8 mouse cellular contexts compared by ENCODE assay signal in the genomic region with DNA sequence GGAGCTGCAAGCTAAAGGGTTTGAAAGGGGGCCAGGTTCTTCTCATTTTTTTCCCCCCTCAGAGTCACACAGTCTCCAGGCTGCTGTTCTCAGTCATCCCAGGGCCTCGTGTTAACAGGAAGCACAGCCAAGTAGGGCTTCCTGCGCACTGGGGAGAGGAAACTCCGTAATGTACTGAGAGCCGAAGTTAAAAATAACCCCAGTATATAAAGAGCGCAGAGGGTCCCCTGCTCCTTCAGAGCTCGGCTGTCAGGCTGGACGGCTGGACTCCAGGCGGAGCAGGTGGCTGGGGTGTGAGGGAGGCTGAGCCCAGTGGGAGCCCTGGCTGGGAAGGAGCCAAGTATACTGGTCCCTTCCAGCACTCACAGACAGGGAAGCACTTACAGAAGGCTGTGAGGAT. TPM values are rescaled to one million over a fixed set of nuclear protein-coding genes. Genes with fewer than 3 reads are reported as not detected.
A peak's percentile ranks its signal among the peaks of the same experiment; 100 is the strongest.
DNase-seq lines count a peak whose midpoint lies in the region; ATAC-seq and TF ChIP-seq lines count a peak whose summit lies in the region.

No protein-coding gene starts in this region.

- H3K9me3 ChIP-seq in heart, embryonic 16.5 days (replicated peaks; ENCODE audit: control insufficient read depth, low read length) = no peaks in the 10 kb centered on the region
- no peaks in the 10 kb centered on the region for H3K9me3 ChIP-seq in liver, postnatal 0 days (ENCODE audit: low read length)

- ATAC-seq in heart, embryonic 16.5 days (replicated peaks; ENCODE audit: extremely low read depth, insufficient read depth, low FRiP score) = peak; percentile 97
- ATAC-seq in liver, postnatal 0 days = peak; percentile 85
- ATAC-seq in erythroblast, adult 5-6 weeks (replicated peaks; ENCODE audit: low FRiP score, poor library complexity, severe bottlenecking) = no peak

- H3K27ac ChIP-seq in heart, embryonic 16.5 days (ENCODE audit: low read length) = peak overlapping the region; percentile 90
- H3K27ac ChIP-seq in layer of hippocampus, adult 2 months = peak overlapping the region; percentile 76
- H3K27ac ChIP-seq in liver, postnatal 0 days (ENCODE audit: low read depth) = peak overlapping the region; percentile 81

- H3K4me2 ChIP-seq in heart, embryonic 16.5 days (ENCODE audit: low read depth, low read length) = 0 out of 2 replicates have a peak overlapping the region, but pooled peaks have one; percentile 18
- peak overlapping the region; percentile 19; the same call in 1 of the 2 replicates for H3K4me2 ChIP-seq in liver, postnatal 0 days (ENCODE audit: low read depth, low read length)

- H3K36me3 ChIP-seq in heart, embryonic 16.5 days (ENCODE audit: control insufficient read depth, insufficient read depth) = no peaks in the 10 kb centered on the region
- no peaks in the 10 kb centered on the region for H3K36me3 ChIP-seq in liver, postnatal 0 days (replicated peaks; ENCODE audit: insufficient read depth, low read length)

- no peak for TF ChIP-seq CTCF in layer of hippocampus, adult 2 months (conservative IDR thresholded peaks at IDR 0.05)
- TF ChIP-seq CTCF in liver, postnatal 0 days (IDR thresholded peaks at IDR 0.05; ENCODE audit: low read depth) = no peak

- peak; percentile 74; the same call in 1 of the 2 replicates for TF ChIP-seq EP300 in liver, postnatal 0 days (IDR thresholded peaks at IDR 0.05; ENCODE audit: low read depth)

- DNase-seq in CD8-positive naive resting alpha-beta T cell, adult 2 months (ENCODE audit: low read depth in 2 of 2, low spot score in 2 of 2) = peak; percentile 64 to 66
- DNase-seq in adrenal gland, postnatal 14 days = peak; percentile 84
- peak; percentile 91 for DNase-seq in fibroblast of lung, adult 2 months (ENCODE audit: low read depth)
- DNase-seq in layer of hippocampus, adult 2 months (ENCODE audit: low spot score in 2 of 2) = peak; percentile 29 to 63
- DNase-seq in liver, postnatal 0 days = peak; percentile 43
- DNase-seq in ovary, postnatal 36 days (ENCODE audit: low spot score) = peak; percentile 49

- H3K4me1 ChIP-seq in heart, embryonic 16.5 days (ENCODE audit: control insufficient read depth, insufficient read depth, low read length) = peaks cover 20% of the 10 kb centered on the region
- H3K4me1 ChIP-seq in liver, postnatal 0 days (ENCODE audit: insufficient read depth) = peaks cover 14% of the 10 kb centered on the region

- H3K27me3 ChIP-seq in heart, embryonic 16.5 days (ENCODE audit: control insufficient read depth, insufficient read depth, low read length) = no peaks in the 10 kb centered on the region
- no peaks in the 10 kb centered on the region for H3K27me3 ChIP-seq in liver, postnatal 0 days (ENCODE audit: insufficient read depth, low read length)

- no peak overlapping the region for H3K4me3 ChIP-seq in heart, embryonic 16.5 days (ENCODE audit: low read length)
- H3K4me3 ChIP-seq in layer of hippocampus, adult 2 months = no peak overlapping the region
- H3K4me3 ChIP-seq in liver, postnatal 0 days (ENCODE audit: low read depth, low read length) = no peak overlapping the region

- H3K9ac ChIP-seq in heart, embryonic 16.5 days (ENCODE audit: low read length) = peak overlapping the region; percentile 50
- no peak overlapping the region for H3K9ac ChIP-seq in liver, postnatal 0 days (replicated peaks)

- 6% methylated on average over 8 of the region's 8 CpGs for WGBS in heart, embryonic 16.5 days
- 31% methylated on average over 8 of the region's 8 CpGs for WGBS in liver, postnatal 0 days (ENCODE audit: insufficient replicate concordance)

RNA-seq across cellular contexts. Expression of gene Gm10282, which starts 9.4 kb away (rescaled TPM):
- total RNA-seq in adrenal gland, postnatal 14 days (2021) = 16.0 and 16.8 TPM in 2 replicates
- polyA plus RNA-seq in heart, embryonic 16.5 days (2015; fragmentation: Nextera tagmentation; extraction: Ambion mirVana) = 15.0 and 30.4 TPM in 2 replicates
- total RNA-seq in layer of hippocampus, adult 2 months (2021) = 1 to 10 TPM; 6.7 to 7.9 TPM
- 6.3 and 6.4 TPM in 2 replicates for polyA plus RNA-seq in liver, postnatal 0 days (2015; fragmentation: Nextera tagmentation; extraction: Ambion mirVana)
- 22.9 and 31.8 TPM in 2 replicates for total RNA-seq in erythroblast, adult 5-6 weeks (2015; ENCODE audit: low replicate concordance)
- total RNA-seq in erythroblast, adult 5-6 weeks (2017; ENCODE audit: low replicate concordance) = 14.9 and 39.9 TPM in 2 replicates

RNA-seq across cellular contexts. Expression of gene Klf2, which starts 23.2 kb away (rescaled TPM):
- total RNA-seq in adrenal gland, postnatal 14 days (2021) = 73.8 and 95.6 TPM in 2 replicates
- polyA plus RNA-seq in heart, embryonic 16.5 days (2015; fragmentation: Nextera tagmentation; extraction: Ambion mirVana) = 14.8 and 15.3 TPM in 2 replicates
- 10 to 100 TPM in 1 of 2 experiments, 1 to 10 TPM in 1; 9.1 to 17.4 TPM for total RNA-seq in layer of hippocampus, adult 2 months (2021)
- polyA plus RNA-seq in liver, postnatal 0 days (2015; fragmentation: Nextera tagmentation; extraction: Ambion mirVana) = 5.6 and 7.4 TPM in 2 replicates
- 8.1 and 11.7 TPM in 2 replicates for total RNA-seq in erythroblast, adult 5-6 weeks (2015; ENCODE audit: low replicate concordance)
- total RNA-seq in erythroblast, adult 5-6 weeks (2017; ENCODE audit: low replicate concordance) = 3.4 and 4.6 TPM in 2 replicates

RNA-seq across cellular contexts. Expression of gene Ap1m1, which starts 55.9 kb away (rescaled TPM):
- 68.1 and 79.4 TPM in 2 replicates for total RNA-seq in adrenal gland, postnatal 14 days (2021)
- polyA plus RNA-seq in heart, embryonic 16.5 days (2015; fragmentation: Nextera tagmentation; extraction: Ambion mirVana) = 120 and 121 TPM in 2 replicates
- 10 to 100 TPM; 93.4 to 95.1 TPM for total RNA-seq in layer of hippocampus, adult 2 months (2021)
- 40.7 and 41.7 TPM in 2 replicates for polyA plus RNA-seq in liver, postnatal 0 days (2015; fragmentation: Nextera tagmentation; extraction: Ambion mirVana)
- 36.9 and 46.8 TPM in 2 replicates for total RNA-seq in erythroblast, adult 5-6 weeks (2015; ENCODE audit: low replicate concordance)
- 15.7 and 22.7 TPM in 2 replicates for total RNA-seq in erythroblast, adult 5-6 weeks (2017; ENCODE audit: low replicate concordance)
